Mouse (Mus musculus) brain, embryonic 14.5 days (tissue): ENCODE measurements around the gene Il4ra. TPM values are rescaled to one million over a fixed set of nuclear protein-coding genes. Genes with fewer than 3 reads are reported as not detected.
A peak's percentile ranks its signal among the peaks of the same experiment; 100 is the strongest.

Experiments used
- DNase-seq: peaks from one replicate; pipeline ENCODE4 v3.0.0-alpha.2; 2011; ENCODE audit warnings: low read depth
- CTCF ChIP-seq: fragments of 200-500 bp; IDR thresholded peaks from 2 replicates; pipeline ENCODE4 v1.5.1; 2012; ENCODE audit warnings: inconsistent platforms, mild to moderate bottlenecking, moderate library complexity, borderline replicate concordance; ENCODE audit not compliant: insufficient read depth, insufficient read length; ENCODE audit errors: extremely low read depth
- POLR2A ChIP-seq: fragments of 200-500 bp; IDR thresholded peaks from 2 replicates; pipeline ENCODE4 v1.6.1; 2012; ENCODE audit warnings: mild to moderate bottlenecking, inconsistent platforms, borderline replicate concordance; ENCODE audit not compliant: poor library complexity, insufficient read depth, insufficient read length, severe bottlenecking; ENCODE audit errors: extremely low read depth
- polyA plus RNA-seq: library from polyadenylated mRNA; depleted of rRNA; stranded (reverse); fragments of >200 nt; gene quantifications from 2 replicates; pipeline ENCODE4 v1.2.3, GENCODE M21; 2012

The Il4ra gene
- polyA plus RNA-seq, 1 experiment, result 6.3 TPM

DNA sequence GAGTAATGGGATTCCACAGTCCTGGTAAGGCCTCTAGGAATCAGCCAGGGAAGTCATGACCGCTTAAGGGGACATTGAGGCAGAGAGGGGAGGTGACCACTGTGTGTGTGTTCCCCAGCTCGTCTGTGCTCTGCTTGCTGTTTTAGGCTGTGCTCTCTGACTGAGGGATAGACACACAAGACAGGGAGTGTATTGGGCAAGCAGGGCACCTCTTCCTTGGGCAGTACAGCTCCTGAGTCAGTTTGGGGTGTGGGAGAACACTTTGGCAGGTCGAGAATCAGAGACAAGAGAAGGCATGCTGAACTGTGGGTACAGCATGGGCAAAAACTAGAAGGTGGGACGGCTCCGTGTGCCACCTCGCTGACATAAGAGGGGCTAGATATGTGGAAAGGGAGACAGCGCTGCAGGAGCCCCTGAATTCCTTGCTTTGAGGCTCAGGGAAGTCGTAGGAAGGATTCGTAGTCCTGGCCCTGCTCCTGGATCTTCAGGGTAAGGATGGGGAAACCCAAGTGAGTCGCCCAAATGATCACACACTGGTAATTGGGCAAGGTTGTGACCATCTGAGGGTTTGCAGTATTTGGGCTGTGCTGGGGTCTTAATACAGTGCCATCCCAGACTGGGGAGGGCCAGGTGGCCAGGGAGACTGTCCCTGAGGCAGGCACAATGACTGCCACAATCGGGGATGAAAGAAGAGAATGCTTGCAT, 1.1 kb downstream of the Il4ra start:
- no peak for TF ChIP-seq CTCF
- no peak for TF ChIP-seq POLR2A
- no peak for DNase-seq

GRCm38 (mm10) chr7:125553653-125554428, 1.9 kb downstream of the Il4ra start:
- no peak for DNase-seq
- TF ChIP-seq CTCF, result no peak
- no peak for TF ChIP-seq POLR2A

GRCm38 (mm10) chr7:125554456-125555114, 2.7 kb downstream of the Il4ra start:
- TF ChIP-seq POLR2A (no peak), CTCF (no peak)
- no peak for DNase-seq

GRCm38 (mm10) chr7:125555351-125555872, 3.5 kb downstream of the Il4ra start:
- DNase-seq, result no peak

GRCm38 (mm10) chr7:125556096-125556495, 4.2 kb downstream of the Il4ra start:
- DNase-seq, result no peak
- no peak for TF ChIP-seq CTCF
- TF ChIP-seq POLR2A, result no peak

More at GRCm38 (mm10) chr7:125555351-125555872, 3.5 kb downstream of the Il4ra start:
- no peak for TF ChIP-seq POLR2A
- TF ChIP-seq CTCF, result no peak

GRCm38 (mm10) chr7:125556865-125557264, 4.9 kb downstream of the Il4ra start:
- no peak for DNase-seq
- no peak for TF ChIP-seq CTCF
- TF ChIP-seq POLR2A, result no peak

DNA sequence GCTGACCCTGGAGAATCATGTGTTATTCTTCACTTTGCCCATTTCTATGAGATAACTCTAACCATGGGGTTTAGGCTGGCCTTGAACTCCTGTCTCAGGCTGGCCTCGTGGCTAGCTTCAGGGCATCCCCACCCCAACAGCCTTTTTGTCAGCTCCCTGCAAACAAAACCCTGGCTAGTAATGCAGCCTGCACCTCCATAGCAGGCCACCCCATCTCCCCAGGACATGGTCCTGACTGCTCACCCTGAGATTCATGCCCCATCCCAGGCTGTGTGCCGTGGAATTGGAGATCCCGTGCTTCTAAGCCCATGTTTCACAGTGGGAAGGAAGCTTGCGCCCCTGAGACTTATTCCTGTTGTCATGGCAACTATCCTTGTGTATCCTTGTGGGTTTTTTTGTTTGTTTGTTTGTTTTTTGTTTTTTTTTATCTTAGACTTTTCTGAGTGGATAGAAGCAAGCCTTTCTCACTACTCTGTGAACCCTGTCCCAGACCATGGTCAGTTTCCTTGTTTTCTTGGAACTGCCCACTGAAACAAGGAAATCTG, 6.6 kb downstream of the Il4ra start:
- TF ChIP-seq CTCF (no peak), POLR2A (no peak)
- no peak for DNase-seq

GRCm38 (mm10) chr7:125558997-125559396, 7.1 kb downstream of the Il4ra start:
- TF ChIP-seq CTCF (no peak), POLR2A (no peak)
- no peak for DNase-seq

- TF ChIP-seq CTCF (no peak), POLR2A (no peak)
- DNase-seq, result no peak
Observed at GRCm38 (mm10) chr7:125559537-125559936, 7.6 kb downstream of the Il4ra start.

DNA sequence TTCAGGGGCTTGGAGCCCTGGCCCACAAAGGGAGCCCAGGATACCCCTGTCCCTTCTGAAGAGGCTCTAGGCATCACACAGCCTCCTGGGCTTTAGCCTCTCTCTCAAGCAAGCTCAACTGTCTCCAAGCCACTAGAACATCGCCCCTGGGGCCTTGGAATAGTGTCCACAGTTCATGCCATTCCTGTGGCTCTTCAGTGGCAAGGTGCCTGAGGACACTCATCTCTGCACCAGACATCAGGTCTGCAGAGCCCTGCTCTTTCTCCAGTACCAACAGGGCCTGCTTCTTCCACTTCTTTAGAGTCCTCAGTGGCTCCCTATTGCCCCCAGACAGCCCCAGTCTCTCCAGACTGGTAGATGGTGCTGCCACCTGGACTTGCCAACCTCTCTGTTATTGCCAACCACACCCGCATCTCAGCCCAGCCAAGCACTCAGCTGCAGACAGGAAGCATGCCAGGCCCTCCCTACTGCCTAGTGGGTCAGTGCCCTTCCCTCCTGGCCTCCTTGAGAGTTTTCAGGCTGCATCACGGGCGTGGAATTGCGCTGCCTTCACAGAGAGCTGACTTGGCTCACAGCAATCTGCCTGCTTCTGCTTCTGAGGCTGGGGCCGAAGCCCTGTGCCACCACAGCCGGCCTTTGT, 8.3 kb downstream of the Il4ra start:
- peak; percentile 25 for DNase-seq
- TF ChIP-seq POLR2A (no peak), CTCF (no peak)

GRCm38 (mm10) chr7:125561085-125561690, 9.3 kb downstream of the Il4ra start:
- TF ChIP-seq POLR2A (no peak), CTCF (no peak)
- peak; percentile 55 for DNase-seq
